Mouse (Mus musculus): Measurements from ENCODE around the gene Thra. TPM values are rescaled to one million over a fixed set of nuclear protein-coding genes. Genes with fewer than 3 reads are reported as not detected.

Gene Thra
- polyA plus RNA-seq, 1 experiment = 68.9 TPM

- Histone ChIP-seq H3ac (ENCODE audit: control insufficient read depth, insufficient read length) (no peak overlapping the region), H3K36me3 (ENCODE audit: control insufficient read depth, insufficient read depth) (peaks cover 5% of the 10 kb centered on the region)
- TF ChIP-seq POLR2AphosphoS2 (IDR thresholded peaks at IDR 0.05; ENCODE audit: insufficient read length, low read depth) (no peak), SRF (IDR thresholded peaks at IDR 0.05; ENCODE audit: control insufficient read depth, insufficient read length, low read depth) (no peak), CEBPB (IDR thresholded peaks at IDR 0.05; ENCODE audit: insufficient read depth, poor library complexity, severe bottlenecking) (no peak), MAX (IDR thresholded peaks at IDR 0.05; ENCODE audit: low read depth) (no peak), REST (IDR thresholded peaks at IDR 0.05; ENCODE audit: insufficient read depth, insufficient read length) (no peak), TCF3 (IDR thresholded peaks at IDR 0.05; ENCODE audit: insufficient read length, low read depth) (no peak)
These were observed 23.0 kb downstream of the Thra start for GRCm38 (mm10) chr11:98763502-98763861.

GRCm38 (mm10) chr11:98764091-98764490, 23.7 kb downstream of the Thra start:
- H3K4me2 ChIP-seq (ENCODE audit: low read depth) = no peak overlapping the region
- H3K27me3 ChIP-seq (ENCODE audit: control insufficient read depth, insufficient read depth, insufficient read length) = no peaks in the 10 kb centered on the region
- H3K36me3 ChIP-seq (ENCODE audit: control insufficient read depth, insufficient read depth) = peaks cover 11% of the 10 kb centered on the region
- no peak overlapping the region for H3ac ChIP-seq (ENCODE audit: control insufficient read depth, insufficient read length)
- H3K4me3 ChIP-seq = no peak overlapping the region
- H3K79me2 ChIP-seq (ENCODE audit: control insufficient read depth, insufficient read depth) = no peaks in the 10 kb centered on the region
- no peak for TF ChIP-seq POLR2AphosphoS2 (IDR thresholded peaks at IDR 0.05; ENCODE audit: insufficient read length, low read depth)
- TF ChIP-seq E2F4 (IDR thresholded peaks at IDR 0.05; ENCODE audit: insufficient read depth) = no peak
- no peak for TF ChIP-seq MYOG (IDR thresholded peaks at IDR 0.05; ENCODE audit: control insufficient read depth in 1 of 3, insufficient read depth in 1 of 3, insufficient read length in 2 of 3, low read depth in 2 of 3)
- no peak for TF ChIP-seq POLR2A (IDR thresholded peaks at IDR 0.05; ENCODE audit: insufficient read length, low read depth)

More at GRCm38 (mm10) chr11:98763502-98763861, 23.0 kb downstream of the Thra start:
- no peaks in the 10 kb centered on the region for H3K79me2 ChIP-seq (ENCODE audit: control insufficient read depth, insufficient read depth)
- H3K4me3 ChIP-seq = no peak overlapping the region
- H3K27me3 ChIP-seq (ENCODE audit: control insufficient read depth, insufficient read depth, insufficient read length) = no peaks in the 10 kb centered on the region
- H3K4me2 ChIP-seq (ENCODE audit: low read depth) = no peak overlapping the region

GRCm38 (mm10) chr11:98764746-98765145, 24.3 kb downstream of the Thra start:
- no peak overlapping the region for H3K4me3 ChIP-seq
- TF ChIP-seq TCF12 (IDR thresholded peaks at IDR 0.05; ENCODE audit: insufficient read depth, poor library complexity, severe bottlenecking) = no peak
- no peak for TF ChIP-seq POLR2AphosphoS2 (IDR thresholded peaks at IDR 0.05; ENCODE audit: insufficient read length, low read depth)
- no peak for TF ChIP-seq CEBPB (IDR thresholded peaks at IDR 0.05; ENCODE audit: insufficient read depth, poor library complexity, severe bottlenecking)
- no peaks in the 10 kb centered on the region for H3K27me3 ChIP-seq (ENCODE audit: control insufficient read depth, insufficient read depth, insufficient read length)
- H3K4me2 ChIP-seq (ENCODE audit: low read depth) = no peak overlapping the region
- H3K79me2 ChIP-seq (ENCODE audit: control insufficient read depth, insufficient read depth) = no peaks in the 10 kb centered on the region
- H3ac ChIP-seq (ENCODE audit: control insufficient read depth, insufficient read length) = no peak overlapping the region
- peaks cover 15% of the 10 kb centered on the region for H3K36me3 ChIP-seq (ENCODE audit: control insufficient read depth, insufficient read depth)

DNA sequence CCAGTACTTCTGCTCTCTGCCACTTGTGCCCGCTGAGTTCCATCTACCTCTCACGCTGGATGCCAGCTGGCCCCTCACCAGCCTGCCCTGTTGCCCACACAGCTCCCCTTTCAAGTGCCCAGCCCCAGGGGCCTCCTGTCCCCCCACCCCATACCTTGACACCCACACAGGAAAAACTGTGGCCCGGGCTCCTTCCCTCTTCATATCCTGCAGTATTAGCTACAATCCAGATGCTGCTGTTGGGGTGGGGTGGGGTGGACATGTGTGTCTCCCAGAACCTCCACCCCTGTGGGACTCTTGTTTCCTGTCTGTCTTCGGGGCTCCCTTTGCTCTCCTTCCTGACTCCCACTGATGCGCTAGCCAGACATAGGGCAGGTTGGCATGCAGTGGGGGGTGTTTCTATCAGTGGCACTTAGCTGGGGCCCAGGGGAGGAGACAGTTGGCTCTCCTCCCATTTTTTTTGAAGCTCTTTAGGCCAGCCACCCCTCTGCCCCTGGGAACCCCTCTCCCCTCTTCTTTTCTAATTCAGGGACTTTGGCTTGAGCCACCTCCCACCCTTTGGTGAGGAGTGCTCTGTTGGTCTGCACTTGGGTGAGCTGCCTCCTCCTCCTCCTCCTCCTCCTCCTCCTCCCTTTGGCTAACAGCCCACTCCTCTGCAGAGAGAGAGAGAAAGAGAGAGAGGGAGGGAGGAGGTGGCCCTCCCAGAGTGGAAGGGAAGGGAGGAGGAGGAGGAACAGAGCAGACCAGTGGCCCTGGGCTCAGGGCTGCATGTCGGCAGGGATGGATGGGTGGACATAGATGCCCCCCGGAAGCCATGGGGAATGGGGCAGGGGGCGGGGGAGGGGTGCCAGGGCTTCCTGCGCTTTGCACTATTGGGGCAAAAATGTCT, 25.2 kb downstream of the Thra start:
- Histone ChIP-seq H3K36me3 (ENCODE audit: control insufficient read depth, insufficient read depth) (peaks cover 24% of the 10 kb centered on the region), H3K4me3 (no peak overlapping the region), H3K4me2 (ENCODE audit: low read depth) (no peak overlapping the region), H3ac (ENCODE audit: control insufficient read depth, insufficient read length) (no peak overlapping the region), H3K27me3 (ENCODE audit: control insufficient read depth, insufficient read depth, insufficient read length) (no peaks in the 10 kb centered on the region), H3K79me2 (ENCODE audit: control insufficient read depth, insufficient read depth) (no peaks in the 10 kb centered on the region)
- TF ChIP-seq MAX (IDR thresholded peaks at IDR 0.05; ENCODE audit: low read depth) (no peak), POLR2AphosphoS2 (IDR thresholded peaks at IDR 0.05; ENCODE audit: insufficient read length, low read depth) (no peak), E2F4 (IDR thresholded peaks at IDR 0.05; ENCODE audit: insufficient read depth) (no peak), TCF3 (IDR thresholded peaks at IDR 0.05; ENCODE audit: insufficient read length, low read depth) (no peak), USF1 (IDR thresholded peaks at IDR 0.05; ENCODE audit: low read depth) (no peak), REST (IDR thresholded peaks at IDR 0.05; ENCODE audit: insufficient read depth, insufficient read length) (no peak), TCF12 (IDR thresholded peaks at IDR 0.05; ENCODE audit: insufficient read depth, poor library complexity, severe bottlenecking) (no peak), SRF (IDR thresholded peaks at IDR 0.05; ENCODE audit: control insufficient read depth, insufficient read length, low read depth) (no peak), CEBPB (IDR thresholded peaks at IDR 0.05; ENCODE audit: insufficient read depth, poor library complexity, severe bottlenecking) (no peak)

GRCm38 (mm10) chr11:98766346-98766745, 25.9 kb downstream of the Thra start:
- Histone ChIP-seq H3K4me2 (ENCODE audit: low read depth) (no peak overlapping the region), H3K36me3 (ENCODE audit: control insufficient read depth, insufficient read depth) (peaks cover 31% of the 10 kb centered on the region), H3K27me3 (ENCODE audit: control insufficient read depth, insufficient read depth, insufficient read length) (no peaks in the 10 kb centered on the region), H3ac (ENCODE audit: control insufficient read depth, insufficient read length) (no peak overlapping the region), H3K79me2 (ENCODE audit: control insufficient read depth, insufficient read depth) (peaks cover 3% of the 10 kb centered on the region), H3K4me3 (no peak overlapping the region)
- no peak for TF ChIP-seq E2F4 (IDR thresholded peaks at IDR 0.05; ENCODE audit: insufficient read depth)
- no peak for TF ChIP-seq POLR2A (IDR thresholded peaks at IDR 0.05; ENCODE audit: insufficient read length, low read depth)
- TF ChIP-seq TCF12 (IDR thresholded peaks at IDR 0.05; ENCODE audit: insufficient read depth, poor library complexity, severe bottlenecking) = no peak
- no peak for TF ChIP-seq USF1 (IDR thresholded peaks at IDR 0.05; ENCODE audit: low read depth)
- TF ChIP-seq SRF (IDR thresholded peaks at IDR 0.05; ENCODE audit: control insufficient read depth, insufficient read length, low read depth) = no peak
- no peak for TF ChIP-seq CEBPB (IDR thresholded peaks at IDR 0.05; ENCODE audit: insufficient read depth, poor library complexity, severe bottlenecking)
- no peak for TF ChIP-seq MAX (IDR thresholded peaks at IDR 0.05; ENCODE audit: low read depth)
- peak; percentile 72 for TF ChIP-seq POLR2AphosphoS2 (IDR thresholded peaks at IDR 0.05; ENCODE audit: insufficient read length, low read depth)
- TF ChIP-seq REST (IDR thresholded peaks at IDR 0.05; ENCODE audit: insufficient read depth, insufficient read length) = no peak
